Mouse (Mus musculus): ENCODE results near the gene Dnajc21. TPM values are rescaled to one million over a fixed set of nuclear protein-coding genes. Genes with fewer than 3 reads are reported as not detected.

Gene Dnajc21
- polyA plus RNA-seq, 1 experiment, result 1.8 TPM

DNA sequence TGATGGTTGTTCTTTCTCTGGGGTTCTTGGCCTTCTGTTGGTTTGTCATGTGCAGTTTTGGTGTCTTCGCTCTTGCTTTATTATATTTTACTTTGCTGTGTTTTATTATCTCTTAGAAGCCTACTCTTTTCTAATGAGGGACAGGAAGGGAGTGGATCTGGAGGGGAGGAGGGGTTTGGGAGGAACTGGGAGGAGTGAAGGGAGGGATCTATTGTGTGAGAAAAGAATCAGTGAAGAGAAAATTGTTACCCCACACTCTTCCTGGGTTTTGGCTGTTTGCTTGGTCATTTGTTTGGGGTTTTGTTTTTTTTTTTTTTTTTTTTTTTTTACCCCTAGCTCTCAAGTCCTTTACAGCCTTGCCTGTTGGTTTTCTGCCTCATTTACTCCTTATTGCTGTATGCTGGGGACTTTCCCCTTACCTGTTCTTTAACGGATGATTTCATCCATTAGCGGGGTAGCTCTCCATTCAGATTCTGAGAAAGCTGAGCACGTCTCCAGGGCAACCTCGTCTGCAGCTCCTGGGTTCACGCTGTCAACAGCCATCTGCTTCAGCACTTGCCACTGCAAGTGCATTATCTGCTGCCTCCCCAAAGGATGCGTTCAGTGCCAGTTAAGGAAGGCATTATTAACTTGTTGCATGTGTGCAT, 49.1 kb downstream of the Dnajc21 start:
- no peak for DNase-seq
- Histone ChIP-seq H3K4me3 (ENCODE audit: control insufficient read depth, insufficient read depth, low read length) (no peak overlapping the region), H3K27me3 (ENCODE audit: control insufficient read depth, insufficient read depth, low read length) (no peaks in the 10 kb centered on the region), H3K27ac (ENCODE audit: control insufficient read depth, insufficient read depth, low read length) (no peak overlapping the region), H3K4me1 (replicated peaks; ENCODE audit: control insufficient read depth, insufficient read depth, low read length) (no peaks in the 10 kb centered on the region), H3K36me3 (ENCODE audit: control insufficient read depth, insufficient read depth, low read length) (no peaks in the 10 kb centered on the region)
- 90% methylated on average over 7 of the region's 7 CpGs for WGBS
- TF ChIP-seq CTCF (IDR thresholded peaks at IDR 0.05; ENCODE audit: borderline replicate concordance, control insufficient read depth, extremely low read depth, insufficient read depth, low read length, poor library complexity), result no peak
- no peak for TF ChIP-seq POLR2A (IDR thresholded peaks at IDR 0.05; ENCODE audit: control insufficient read depth, extremely low read depth, insufficient read depth, low read length, poor library complexity)

GRCm38 (mm10) chr15:10413656-10414055, 56.7 kb downstream of the Dnajc21 start:
- Histone ChIP-seq H3K27me3 (ENCODE audit: control insufficient read depth, insufficient read depth, low read length) (no peaks in the 10 kb centered on the region), H3K4me1 (replicated peaks; ENCODE audit: control insufficient read depth, insufficient read depth, low read length) (no peaks in the 10 kb centered on the region), H3K36me3 (ENCODE audit: control insufficient read depth, insufficient read depth, low read length) (no peaks in the 10 kb centered on the region), H3K4me3 (ENCODE audit: control insufficient read depth, insufficient read depth, low read length) (no peak overlapping the region), H3K27ac (ENCODE audit: control insufficient read depth, insufficient read depth, low read length) (no peak overlapping the region)
- WGBS, result 93% methylated on average over 6 of the region's 6 CpGs
- TF ChIP-seq POLR2A (IDR thresholded peaks at IDR 0.05; ENCODE audit: control insufficient read depth, extremely low read depth, insufficient read depth, low read length, poor library complexity) (no peak), CTCF (IDR thresholded peaks at IDR 0.05; ENCODE audit: borderline replicate concordance, control insufficient read depth, extremely low read depth, insufficient read depth, low read length, poor library complexity) (no peak)
- DNase-seq, result no peak

DNA sequence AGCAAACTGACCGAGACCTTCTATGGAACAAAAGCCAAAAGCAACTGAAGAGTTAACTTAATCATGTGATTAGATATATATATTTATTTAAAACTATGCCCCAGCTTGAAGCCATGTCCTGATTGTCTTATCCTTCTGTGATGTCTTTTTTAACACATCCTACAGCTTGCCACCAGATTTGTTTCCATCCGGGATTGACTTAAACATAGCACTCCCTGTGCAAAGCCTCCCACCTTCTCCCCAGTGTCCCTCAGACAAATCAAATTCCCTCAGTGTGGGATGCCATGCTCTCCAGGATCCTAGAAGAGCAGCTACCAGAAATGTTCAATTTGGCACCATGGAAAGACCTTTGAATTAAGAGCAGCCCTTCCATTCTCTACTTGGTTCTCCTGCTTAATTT, 59.4 kb downstream of the Dnajc21 start:
- no peak overlapping the region for H3K27ac ChIP-seq (ENCODE audit: control insufficient read depth, insufficient read depth, low read length)
- no peaks in the 10 kb centered on the region for H3K36me3 ChIP-seq (ENCODE audit: control insufficient read depth, insufficient read depth, low read length)
- H3K4me3 ChIP-seq (ENCODE audit: control insufficient read depth, insufficient read depth, low read length), result no peak overlapping the region
- no peak for TF ChIP-seq CTCF (IDR thresholded peaks at IDR 0.05; ENCODE audit: borderline replicate concordance, control insufficient read depth, extremely low read depth, insufficient read depth, low read length, poor library complexity)
- TF ChIP-seq POLR2A (IDR thresholded peaks at IDR 0.05; ENCODE audit: control insufficient read depth, extremely low read depth, insufficient read depth, low read length, poor library complexity), result no peak
- DNase-seq, result no peak
- no peaks in the 10 kb centered on the region for H3K4me1 ChIP-seq (replicated peaks; ENCODE audit: control insufficient read depth, insufficient read depth, low read length)
- no peaks in the 10 kb centered on the region for H3K27me3 ChIP-seq (ENCODE audit: control insufficient read depth, insufficient read depth, low read length)
- WGBS, result 99% methylated on average over 2 of the region's 2 CpGs

DNA sequence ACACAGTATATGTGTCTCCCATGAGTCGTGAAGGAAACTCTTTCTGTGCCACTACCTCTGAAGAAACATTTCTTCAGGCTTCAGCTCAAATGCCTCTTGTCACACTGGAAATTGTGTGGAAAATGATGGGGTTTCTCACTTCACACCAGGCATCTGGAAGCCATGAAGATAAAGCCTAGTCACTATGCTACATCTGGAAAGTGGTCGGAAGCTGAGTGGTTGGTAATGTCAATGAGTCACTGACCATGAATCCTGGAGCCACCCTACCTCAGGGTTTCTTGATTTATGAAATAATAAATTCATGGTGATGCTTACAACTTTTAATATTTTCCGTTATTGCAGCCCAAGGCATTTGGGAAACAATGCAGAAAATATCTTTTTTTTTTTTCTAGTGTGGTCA, 60.5 kb downstream of the Dnajc21 start:
- Histone ChIP-seq H3K27ac (ENCODE audit: control insufficient read depth, insufficient read depth, low read length) (no peak overlapping the region), H3K4me1 (replicated peaks; ENCODE audit: control insufficient read depth, insufficient read depth, low read length) (no peaks in the 10 kb centered on the region), H3K36me3 (ENCODE audit: control insufficient read depth, insufficient read depth, low read length) (no peaks in the 10 kb centered on the region), H3K4me3 (ENCODE audit: control insufficient read depth, insufficient read depth, low read length) (no peak overlapping the region), H3K27me3 (ENCODE audit: control insufficient read depth, insufficient read depth, low read length) (no peaks in the 10 kb centered on the region)
- TF ChIP-seq POLR2A (IDR thresholded peaks at IDR 0.05; ENCODE audit: control insufficient read depth, extremely low read depth, insufficient read depth, low read length, poor library complexity) (no peak), CTCF (IDR thresholded peaks at IDR 0.05; ENCODE audit: borderline replicate concordance, control insufficient read depth, extremely low read depth, insufficient read depth, low read length, poor library complexity) (no peak)
- 92% methylated on average over 3 of the region's 3 CpGs for WGBS
- DNase-seq, result no peak

DNA sequence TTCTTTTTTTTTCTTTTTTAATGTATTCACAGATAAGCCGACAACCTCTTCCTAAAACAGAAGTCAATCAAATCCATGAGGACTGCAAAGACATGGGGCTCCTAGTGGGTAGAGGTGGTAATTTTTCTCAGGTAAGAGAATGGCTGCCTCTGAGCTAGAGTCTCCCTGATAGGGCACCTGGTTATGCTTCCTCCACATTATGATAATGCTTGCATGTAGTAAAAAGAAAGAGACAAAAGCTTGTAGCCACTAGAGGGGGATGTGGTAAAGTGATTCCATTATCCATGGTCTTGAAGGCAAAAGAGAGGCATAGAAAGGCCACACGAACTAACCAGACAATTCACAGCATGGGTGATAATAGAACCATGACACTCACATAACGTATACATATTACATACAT, 69.9 kb downstream of the Dnajc21 start:
- WGBS, result 58% methylated on average over 3 of the region's 3 CpGs
- H3K4me3 ChIP-seq (ENCODE audit: control insufficient read depth, insufficient read depth, low read length), result no peak overlapping the region
- H3K4me1 ChIP-seq (replicated peaks; ENCODE audit: control insufficient read depth, insufficient read depth, low read length), result no peaks in the 10 kb centered on the region
- no peaks in the 10 kb centered on the region for H3K36me3 ChIP-seq (ENCODE audit: control insufficient read depth, insufficient read depth, low read length)
- H3K27ac ChIP-seq (ENCODE audit: control insufficient read depth, insufficient read depth, low read length), result no peak overlapping the region
- TF ChIP-seq CTCF (IDR thresholded peaks at IDR 0.05; ENCODE audit: borderline replicate concordance, control insufficient read depth, extremely low read depth, insufficient read depth, low read length, poor library complexity), result no peak
- TF ChIP-seq POLR2A (IDR thresholded peaks at IDR 0.05; ENCODE audit: control insufficient read depth, extremely low read depth, insufficient read depth, low read length, poor library complexity), result no peak
- DNase-seq, result peak; percentile 1
- H3K27me3 ChIP-seq (ENCODE audit: control insufficient read depth, insufficient read depth, low read length), result no peaks in the 10 kb centered on the region

- Histone ChIP-seq H3K4me1 (replicated peaks; ENCODE audit: control insufficient read depth, insufficient read depth, low read length) (no peaks in the 10 kb centered on the region), H3K36me3 (ENCODE audit: control insufficient read depth, insufficient read depth, low read length) (no peaks in the 10 kb centered on the region), H3K27me3 (ENCODE audit: control insufficient read depth, insufficient read depth, low read length) (no peaks in the 10 kb centered on the region), H3K27ac (ENCODE audit: control insufficient read depth, insufficient read depth, low read length) (no peak overlapping the region), H3K4me3 (ENCODE audit: control insufficient read depth, insufficient read depth, low read length) (no peak overlapping the region)
- no peak for TF ChIP-seq POLR2A (IDR thresholded peaks at IDR 0.05; ENCODE audit: control insufficient read depth, extremely low read depth, insufficient read depth, low read length, poor library complexity)
- no peak for TF ChIP-seq CTCF (IDR thresholded peaks at IDR 0.05; ENCODE audit: borderline replicate concordance, control insufficient read depth, extremely low read depth, insufficient read depth, low read length, poor library complexity)
- WGBS, result 77% methylated on average over 2 of the region's 2 CpGs
- DNase-seq, result no peak
Measured at GRCm38 (mm10) chr15:10399795-10400194, 70.5 kb downstream of the Dnajc21 start.

Other genes with a start within 250 kb of the Dnajc21 start
- not detected in 2 replicates for gene Gm21973, start 145.1 kb downstream of the Dnajc21 start, polyA plus RNA-seq (2012; rRNA removed)
- not detected in 2 replicates for gene Agxt2, start 112.0 kb downstream of the Dnajc21 start, polyA plus RNA-seq (2012; rRNA removed)
- gene Brix1, start 15.4 kb upstream of the Dnajc21 start, polyA plus RNA-seq (2012; rRNA removed), result 1.7 and 2.4 TPM in 2 replicates
- 16.0 and 16.1 TPM in 2 replicates for gene Rad1, start 15.5 kb upstream of the Dnajc21 start, polyA plus RNA-seq (2012; rRNA removed)
- not detected in 2 replicates for gene Ttc23l, start 88.2 kb upstream of the Dnajc21 start, polyA plus RNA-seq (2012; rRNA removed)
- 1.3 and 1.6 TPM in 2 replicates for gene Rai14, start 244.1 kb upstream of the Dnajc21 start, polyA plus RNA-seq (2012; rRNA removed)